Mouse (Mus musculus) ES-Bruce4 (cell line): ENCODE results near the gene Glrb. TPM values are rescaled to one million over a fixed set of nuclear protein-coding genes. Genes with fewer than 3 reads are reported as not detected.

ENCODE experiments used
- H3K27ac ChIP-seq: 2 replicates; pipeline ENCODE4 v1.5.1; 2012; ENCODE audit warnings: low read length, inconsistent platforms; ENCODE audit not compliant: insufficient read depth
- H3K27me3 ChIP-seq: 2 replicates; pipeline ENCODE4 v1.6.1; 2012; ENCODE audit warnings: mild to moderate bottlenecking, low read length, inconsistent platforms; ENCODE audit not compliant: control insufficient read depth, poor library complexity, insufficient read depth, severe bottlenecking
- H3K36me3 ChIP-seq: 2 replicates; pipeline ENCODE4 v1.6.1; 2012; ENCODE audit warnings: inconsistent platforms, mild to moderate bottlenecking, low read length, moderate library complexity; ENCODE audit not compliant: control insufficient read depth, poor library complexity, insufficient read depth, severe bottlenecking
- H3K4me1 ChIP-seq: one replicate; pipeline ENCODE4 v1.8.1; 2011; ENCODE audit warnings: low read length; ENCODE audit not compliant: control insufficient read depth, insufficient read depth
- H3K4me3 ChIP-seq: 2 replicates; pipeline ENCODE4 v1.5.1; 2011; ENCODE audit warnings: low read depth, mild to moderate bottlenecking, low read length
- H3K9ac ChIP-seq: 2 replicates; pipeline ENCODE4 v1.6.1; 2012; ENCODE audit warnings: low read depth, mild to moderate bottlenecking, inconsistent platforms; ENCODE audit not compliant: poor library complexity, severe bottlenecking
- H3K9me3 ChIP-seq: replicated peaks from 2 replicates; pipeline ENCODE4 v1.6.1; 2012; ENCODE audit warnings: mild to moderate bottlenecking, low read length, inconsistent platforms; ENCODE audit not compliant: control insufficient read depth, poor library complexity, insufficient read depth, severe bottlenecking
- CTCF ChIP-seq: IDR thresholded peaks from one replicate; pipeline ENCODE4 v1.8.1; 2011; ENCODE audit warnings: low read depth, low read length
- EP300 ChIP-seq: IDR thresholded peaks from 2 replicates; pipeline ENCODE4 v1.6.1; 2011; ENCODE audit warnings: low read depth, low read length; ENCODE audit not compliant: insufficient read depth
- POLR2A ChIP-seq: IDR thresholded peaks from one replicate; pipeline ENCODE4 v1.8.1; 2011; ENCODE audit warnings: low read length; ENCODE audit not compliant: insufficient read depth
- polyA plus RNA-seq: library from polyadenylated mRNA; stranded (reverse); fragments of >200 nt; gene quantifications from 2 replicates; pipeline ENCODE4 v1.2.4, GENCODE M21; 2011; ENCODE audit warnings: low read depth; ENCODE audit not compliant: missing spikeins, insufficient read depth, insufficient read length

Gene Glrb
- polyA plus RNA-seq, 1 experiment, result 1.2 TPM

GRCm38 (mm10) chr3:80874690-80875353, 38.6 kb downstream of the Glrb start:
- Histone ChIP-seq H3K9ac (no peak overlapping the region), H3K4me1 (no peaks in the 10 kb centered on the region), H3K4me3 (no peak overlapping the region), H3K27ac (no peak overlapping the region), H3K27me3 (no peaks in the 10 kb centered on the region), H3K36me3 (no peaks in the 10 kb centered on the region), H3K9me3 (no peaks in the 10 kb centered on the region)
- no peak for TF ChIP-seq POLR2A
- TF ChIP-seq CTCF, result no peak
- no peak for TF ChIP-seq EP300

- Histone ChIP-seq H3K27me3 (no peaks in the 10 kb centered on the region), H3K27ac (no peak overlapping the region), H3K4me3 (no peak overlapping the region), H3K9me3 (no peaks in the 10 kb centered on the region), H3K9ac (no peak overlapping the region), H3K36me3 (no peaks in the 10 kb centered on the region), H3K4me1 (no peaks in the 10 kb centered on the region)
- TF ChIP-seq POLR2A (no peak), EP300 (no peak), CTCF (no peak)
Measured at GRCm38 (mm10) chr3:80874081-80874480, 39.4 kb downstream of the Glrb start.

DNA sequence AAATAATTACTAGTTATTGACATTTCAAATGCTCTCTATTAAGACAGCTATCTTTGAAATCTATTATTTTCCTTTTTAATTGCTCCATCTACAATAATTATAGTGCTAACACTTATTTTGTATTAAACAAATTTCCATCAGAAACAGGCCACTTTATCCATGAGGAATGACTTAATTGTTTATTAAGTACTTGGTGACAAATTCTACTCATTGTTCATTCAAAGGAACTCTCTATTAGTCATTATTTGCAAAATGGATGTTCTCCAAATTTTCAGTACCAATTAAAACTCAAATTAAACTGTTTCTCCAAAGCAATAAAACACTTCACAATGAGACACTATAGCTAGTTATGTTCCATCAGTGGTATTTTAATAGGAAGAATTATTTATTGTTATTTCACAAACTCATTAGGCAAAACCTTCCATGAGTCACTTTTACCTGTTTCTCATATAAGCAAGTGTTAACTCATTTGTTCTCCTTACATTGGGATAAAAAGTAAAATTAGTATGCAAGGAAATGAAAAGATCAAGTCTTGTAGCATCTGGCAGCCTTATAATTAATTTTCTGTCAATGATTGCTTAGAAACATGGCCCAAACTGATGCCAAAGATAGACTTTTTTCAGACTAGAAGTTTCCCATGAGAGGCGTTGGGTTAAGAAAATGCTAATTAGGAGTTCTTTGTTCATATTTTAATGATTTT, 41.8 kb downstream of the Glrb start:
- no peaks in the 10 kb centered on the region for H3K36me3 ChIP-seq
- H3K4me1 ChIP-seq, result no peaks in the 10 kb centered on the region
- H3K27me3 ChIP-seq, result no peaks in the 10 kb centered on the region
- TF ChIP-seq POLR2A, result no peak
- TF ChIP-seq EP300, result no peak
- TF ChIP-seq CTCF, result no peak
- H3K9me3 ChIP-seq, result no peaks in the 10 kb centered on the region
- H3K4me3 ChIP-seq, result no peak overlapping the region
- no peak overlapping the region for H3K9ac ChIP-seq
- no peak overlapping the region for H3K27ac ChIP-seq

DNA sequence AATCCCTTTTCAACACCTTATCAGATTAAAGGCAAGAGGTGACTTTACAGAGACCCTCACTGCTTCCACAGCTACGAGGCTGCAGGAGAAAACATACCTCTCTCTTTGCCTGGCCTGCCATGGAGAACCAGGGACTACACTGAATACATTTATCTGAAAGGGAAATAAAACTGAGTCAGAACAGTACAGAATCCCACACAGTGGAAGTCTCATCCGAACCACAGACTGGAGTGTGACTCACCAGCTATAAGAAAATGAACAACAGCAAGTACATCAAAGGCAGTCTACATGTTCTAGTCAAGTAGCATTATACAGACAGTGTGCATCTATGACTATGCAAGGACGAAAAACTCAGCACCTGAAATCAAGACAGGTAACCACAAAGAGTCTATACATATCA, 46.1 kb downstream of the Glrb start:
- Histone ChIP-seq H3K9me3 (no peaks in the 10 kb centered on the region), H3K4me1 (no peaks in the 10 kb centered on the region), H3K4me3 (no peak overlapping the region), H3K27me3 (no peaks in the 10 kb centered on the region), H3K9ac (no peak overlapping the region), H3K36me3 (no peaks in the 10 kb centered on the region), H3K27ac (no peak overlapping the region)
- no peak for TF ChIP-seq CTCF
- TF ChIP-seq EP300, result no peak
- no peak for TF ChIP-seq POLR2A

DNA sequence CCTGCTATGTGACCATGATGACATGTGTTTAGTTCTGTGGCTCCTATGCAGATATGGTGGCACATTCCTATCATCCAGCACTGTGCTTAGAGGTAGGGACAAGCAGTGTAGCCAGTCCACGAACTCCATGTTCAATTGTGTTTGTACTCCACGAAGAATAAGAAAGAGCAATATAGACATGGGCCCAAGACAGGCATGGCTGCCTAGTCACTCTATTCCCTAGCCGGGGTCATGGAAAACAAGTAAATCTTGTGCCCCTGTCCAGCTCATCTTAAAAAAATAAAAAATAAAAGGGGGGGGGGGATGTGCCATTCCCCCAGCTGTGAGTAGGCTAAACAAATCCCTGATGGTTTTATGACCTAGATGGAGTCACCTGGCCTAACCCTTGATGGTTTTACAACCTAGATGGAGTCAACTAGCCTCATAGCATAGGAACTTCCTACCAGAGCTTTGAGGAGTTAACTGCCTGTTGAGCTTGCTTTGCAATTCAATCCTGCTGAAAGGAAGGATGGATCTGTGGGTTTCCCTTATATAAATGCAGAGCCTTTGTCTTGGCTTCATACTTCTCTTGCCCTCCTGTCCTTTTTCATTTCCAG, 60.5 kb downstream of the Glrb start:
- Histone ChIP-seq H3K4me1 (no peaks in the 10 kb centered on the region), H3K4me3 (no peak overlapping the region), H3K27ac (no peak overlapping the region)

DNA sequence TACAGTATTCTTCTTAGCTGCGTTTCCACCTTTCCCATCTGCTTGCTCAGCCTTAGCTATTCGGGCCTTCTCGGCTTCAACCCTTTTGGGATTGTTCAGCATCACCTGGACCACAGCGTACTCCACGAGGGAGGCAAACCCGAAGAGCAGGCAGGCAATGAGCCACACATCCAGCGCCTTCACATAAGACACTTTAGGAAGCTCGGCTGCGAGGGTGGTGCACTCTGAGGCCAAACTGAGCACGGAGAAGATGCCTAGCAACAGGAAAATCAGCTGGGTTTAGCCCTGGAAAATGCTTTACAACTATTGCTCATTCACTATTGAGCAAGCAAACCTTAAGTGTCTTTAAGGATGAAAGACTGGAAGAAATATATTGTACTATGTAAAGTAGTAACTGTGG, 62.5 kb downstream of the Glrb start:
- no peaks in the 10 kb centered on the region for H3K36me3 ChIP-seq
- H3K27me3 ChIP-seq, result no peaks in the 10 kb centered on the region
- H3K4me3 ChIP-seq, result no peak overlapping the region
- H3K9ac ChIP-seq, result no peak overlapping the region
- no peak overlapping the region for H3K27ac ChIP-seq
- no peak for TF ChIP-seq EP300
- TF ChIP-seq POLR2A, result no peak
- TF ChIP-seq CTCF, result no peak
- no peaks in the 10 kb centered on the region for H3K4me1 ChIP-seq
- H3K9me3 ChIP-seq, result no peaks in the 10 kb centered on the region

More for the DNA sequence above, 60.5 kb downstream of the Glrb start:
- no peak for TF ChIP-seq CTCF
- TF ChIP-seq EP300, result no peak
- TF ChIP-seq POLR2A, result no peak
- H3K36me3 ChIP-seq, result no peaks in the 10 kb centered on the region
- H3K9ac ChIP-seq, result no peak overlapping the region
- H3K9me3 ChIP-seq, result no peaks in the 10 kb centered on the region
- H3K27me3 ChIP-seq, result no peaks in the 10 kb centered on the region
